Mouse (Mus musculus): ENCODE results near the gene Cstb.
A peak's percentile ranks its signal among the peaks of the same experiment; 100 is the strongest.

Cstb gene

GRCm38 (mm10) chr10:78417888-78418287 lies 7.6 kb upstream of the Cstb start:
- no peak for DNase-seq (ENCODE audit: low spot score in 2 of 2)

GRCm38 (mm10) chr10:78418791-78419190 lies 6.7 kb upstream of the Cstb start:
- no peak for DNase-seq (ENCODE audit: low spot score in 2 of 2)

DNA sequence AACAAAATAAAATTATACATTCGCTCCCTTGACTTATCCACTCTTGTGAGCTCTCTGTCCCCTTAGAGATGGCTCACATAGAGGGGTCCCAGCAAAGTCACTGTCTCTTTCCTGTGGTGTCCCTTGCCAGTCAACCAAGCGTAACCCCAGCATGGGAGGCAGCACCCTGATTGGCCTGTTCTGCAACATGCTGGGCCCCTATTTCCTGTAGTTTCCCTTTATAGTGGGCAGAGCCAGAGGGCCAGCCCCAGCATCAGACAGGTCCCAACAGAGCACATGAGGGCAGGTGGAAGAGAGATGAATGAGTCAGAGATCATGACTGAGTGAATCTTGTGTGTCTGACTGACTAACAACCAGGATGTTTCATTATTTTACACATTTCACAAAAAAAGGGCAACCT lies 4.5 kb upstream of the Cstb start:
- DNase-seq (ENCODE audit: low spot score in 2 of 2): no peak

DNA sequence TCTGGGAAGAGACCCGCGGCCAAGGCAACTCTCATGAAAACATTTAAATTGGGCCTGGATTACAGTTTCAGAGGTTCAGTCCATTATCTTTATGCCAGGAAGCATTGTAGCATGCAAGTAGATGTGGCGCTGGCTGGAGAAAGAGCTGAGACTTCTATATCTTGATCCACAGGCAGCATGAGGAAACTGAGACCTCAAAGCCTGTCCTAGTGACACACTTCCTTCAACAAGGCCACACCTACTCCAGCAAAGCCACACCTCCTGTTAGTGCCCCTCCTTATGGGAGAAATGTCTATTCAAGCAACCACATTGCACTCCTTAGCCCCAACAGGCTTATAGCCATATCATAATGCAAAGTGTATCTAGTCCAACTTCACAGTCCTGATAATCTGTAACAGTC lies 2.9 kb upstream of the Cstb start:
- DNase-seq (ENCODE audit: low spot score in 2 of 2): no peak

GRCm38 (mm10) chr10:78426117-78426735 lies 757 bp downstream of the Cstb start:
- no peak for DNase-seq (ENCODE audit: low spot score in 2 of 2)

DNA sequence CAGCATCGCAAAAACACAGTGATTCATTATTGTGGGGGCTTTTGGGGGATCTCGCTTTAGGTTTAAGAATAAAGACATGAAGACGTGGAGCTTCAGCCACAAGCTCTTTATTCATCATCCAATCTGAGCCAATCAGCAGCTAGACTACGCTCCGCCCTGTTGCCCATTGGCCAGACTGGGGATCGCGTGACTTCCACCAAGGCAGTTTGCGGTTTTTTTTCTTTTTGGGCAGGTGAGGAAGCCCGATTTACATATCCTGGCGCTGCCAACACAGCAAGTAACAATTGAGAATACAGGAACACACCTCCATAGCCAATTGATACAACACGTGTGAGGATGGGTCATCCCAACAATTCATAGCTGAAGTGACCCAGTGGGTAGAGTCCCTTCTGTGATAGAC lies 2.6 kb downstream of the Cstb start:
- no peak for DNase-seq (ENCODE audit: low spot score in 2 of 2)

- DNase-seq (ENCODE audit: low spot score in 2 of 2): no peak
Observed at GRCm38 (mm10) chr10:78429180-78429579, 3.7 kb downstream of the Cstb start.

GRCm38 (mm10) chr10:78429776-78430175 lies 4.3 kb downstream of the Cstb start:
- no peak for DNase-seq (ENCODE audit: low spot score in 2 of 2)

GRCm38 (mm10) chr10:78432853-78433252 lies 7.4 kb downstream of the Cstb start:
- no peak for DNase-seq (ENCODE audit: low spot score in 2 of 2)

DNA sequence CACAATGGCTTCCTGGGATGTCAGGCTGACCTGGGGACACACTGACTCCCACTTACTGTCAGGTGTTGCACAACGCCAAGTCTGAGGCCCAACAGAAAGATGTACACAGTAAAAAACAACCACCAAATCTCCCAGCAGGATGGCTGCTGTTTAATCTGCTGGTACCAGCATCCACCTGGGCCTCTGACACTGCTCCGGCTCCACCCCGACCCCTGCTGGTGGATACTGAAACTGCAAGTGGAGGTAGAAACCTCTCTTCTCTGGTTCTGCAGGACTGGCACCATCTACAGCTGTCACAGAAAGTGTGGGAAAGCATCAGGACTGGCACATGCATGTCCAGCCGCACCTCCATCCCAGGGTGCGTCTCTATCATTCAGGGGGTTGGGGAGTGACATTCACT lies 12.6 kb downstream of the Cstb start:
- DNase-seq (ENCODE audit: low spot score in 2 of 2): peak; percentile 72 to 94

DNA sequence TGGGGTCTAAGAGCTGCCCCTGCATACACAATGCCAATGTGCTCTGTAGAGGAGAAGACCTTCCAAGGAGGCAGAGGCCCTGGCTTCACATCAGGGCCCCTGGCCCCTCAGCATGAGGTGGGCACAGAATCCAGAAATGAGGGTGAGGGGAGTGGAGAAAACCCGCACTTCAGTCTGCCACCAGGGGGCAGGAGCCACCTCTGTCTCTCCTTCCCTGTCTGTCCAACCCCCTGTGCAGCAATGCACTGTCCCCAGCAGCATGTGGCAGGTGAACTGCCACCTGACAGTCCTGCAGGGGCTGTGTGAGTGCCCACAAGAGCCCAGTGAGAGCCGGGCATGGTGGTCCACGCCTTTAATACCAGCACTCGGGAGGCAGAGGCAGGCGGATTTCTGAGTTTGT lies 14.1 kb downstream of the Cstb start:
- peak in 1 of 2 experiments; percentile 53 for DNase-seq (ENCODE audit: low spot score in 2 of 2)

DNA sequence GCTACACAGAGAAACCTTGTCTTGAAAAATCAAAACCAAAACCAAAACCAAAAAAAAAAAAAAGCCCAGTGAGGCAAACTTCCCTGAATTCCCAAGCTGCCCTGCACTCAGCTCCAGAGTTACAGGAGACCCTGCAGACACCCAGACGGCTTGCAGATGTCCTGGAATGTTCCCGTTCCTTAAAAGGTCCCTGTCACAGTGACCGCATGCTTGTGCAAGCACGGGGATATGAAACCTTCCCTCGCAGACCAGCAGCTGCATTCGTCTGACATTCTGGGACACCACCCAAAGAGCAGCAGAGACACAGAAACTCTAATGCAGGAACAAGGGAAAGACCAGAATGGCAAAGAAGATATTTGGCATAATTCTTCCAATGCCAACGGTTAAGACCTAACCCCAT lies 14.5 kb downstream of the Cstb start:
- DNase-seq (ENCODE audit: low spot score in 2 of 2): no peak

DNA sequence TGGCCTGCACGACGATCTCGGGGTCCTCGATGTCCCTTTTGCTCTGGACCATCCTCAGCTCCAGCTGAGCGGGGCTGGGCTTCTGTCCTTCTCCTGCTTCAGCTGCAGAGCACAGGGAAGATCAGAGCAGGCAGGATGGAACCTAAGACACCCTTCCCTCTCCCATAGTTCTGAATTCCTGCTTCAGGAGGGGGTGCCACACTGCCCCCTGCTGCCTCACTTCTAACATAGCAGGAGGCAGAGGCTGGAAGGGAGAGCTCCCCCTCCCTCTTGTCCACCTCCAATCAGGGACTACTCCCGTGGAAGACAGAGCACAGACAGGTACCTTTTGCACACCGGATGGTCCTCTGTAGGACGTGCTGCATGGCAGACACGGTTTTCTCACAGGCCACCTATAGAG lies 15.3 kb downstream of the Cstb start:
- peak in 1 of 2 experiments; percentile 28 for DNase-seq (ENCODE audit: low spot score in 2 of 2)

GRCm38 (mm10) chr10:78441606-78442005 lies 16.1 kb downstream of the Cstb start:
- no peak for DNase-seq (ENCODE audit: low spot score in 2 of 2)

DNA sequence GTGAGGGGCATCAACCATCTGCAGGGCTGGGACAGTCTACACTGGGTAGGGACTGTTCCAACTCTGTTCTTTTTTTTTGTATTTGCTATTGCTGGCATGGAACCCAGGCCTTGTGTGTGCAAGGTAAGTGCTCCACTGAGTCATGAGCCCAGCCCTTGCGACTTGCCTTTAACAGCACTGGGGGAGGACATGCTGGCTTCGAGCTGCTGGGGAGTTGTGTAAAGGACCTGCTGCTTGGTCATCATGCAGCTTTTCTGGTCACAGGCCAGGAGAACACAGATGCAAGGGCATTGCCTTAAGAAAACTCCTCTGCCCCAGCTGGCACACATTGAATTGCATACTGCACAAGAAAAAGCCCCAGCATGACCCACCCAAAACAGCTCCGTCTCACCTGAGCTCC lies 16.8 kb downstream of the Cstb start:
- DNase-seq (ENCODE audit: low spot score in 2 of 2): no peak

GRCm38 (mm10) chr10:78446195-78446594 lies 20.7 kb downstream of the Cstb start:
- DNase-seq (ENCODE audit: low spot score in 2 of 2): no peak

DNA sequence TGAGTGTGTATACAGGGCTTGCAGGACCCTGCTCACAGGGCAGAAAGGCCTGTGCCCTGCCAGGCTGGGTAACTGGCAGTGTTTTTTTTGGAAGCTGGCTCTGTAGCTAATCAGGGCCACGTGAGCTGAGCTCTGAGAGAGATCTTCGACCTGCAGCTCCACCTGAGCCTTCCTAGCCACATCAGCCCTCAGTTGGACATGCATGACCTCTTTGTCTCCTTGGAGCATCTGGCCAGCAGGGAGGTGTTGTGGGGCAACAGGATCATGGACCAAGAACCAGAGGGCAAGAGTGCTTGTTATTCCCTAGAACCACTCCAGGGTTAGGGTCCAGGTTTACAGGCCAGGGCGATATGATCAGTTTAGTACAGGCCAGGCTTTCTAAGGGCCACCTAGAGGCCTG lies 21.9 kb downstream of the Cstb start:
- no peak for DNase-seq (ENCODE audit: low spot score in 2 of 2)

DNA sequence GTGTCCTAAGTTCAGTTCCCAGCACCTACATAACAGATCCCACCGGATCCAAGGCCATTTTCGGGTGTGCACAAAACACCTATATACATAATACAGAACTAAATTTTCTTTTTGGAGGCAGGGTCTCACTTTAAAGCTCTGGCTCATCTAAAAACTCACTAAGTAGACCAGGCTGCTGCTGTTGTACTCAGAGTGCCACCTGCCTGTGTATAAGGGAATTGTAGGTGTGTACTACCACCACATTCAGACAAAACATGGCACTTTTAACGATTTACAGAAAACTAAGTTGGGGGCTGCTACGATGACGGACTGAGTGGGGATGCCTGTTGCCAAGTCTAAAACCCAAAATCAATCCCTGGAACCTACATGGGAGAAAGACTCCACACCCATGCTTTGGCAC lies 25.3 kb downstream of the Cstb start:
- no peak for DNase-seq (ENCODE audit: low spot score in 2 of 2)

- no peak for DNase-seq (ENCODE audit: low spot score in 2 of 2)
Observed at GRCm38 (mm10) chr10:78452641-78453040, 27.2 kb downstream of the Cstb start.

GRCm38 (mm10) chr10:78456696-78457095 lies 31.2 kb downstream of the Cstb start:
- DNase-seq (ENCODE audit: low spot score in 2 of 2): no peak

DNA sequence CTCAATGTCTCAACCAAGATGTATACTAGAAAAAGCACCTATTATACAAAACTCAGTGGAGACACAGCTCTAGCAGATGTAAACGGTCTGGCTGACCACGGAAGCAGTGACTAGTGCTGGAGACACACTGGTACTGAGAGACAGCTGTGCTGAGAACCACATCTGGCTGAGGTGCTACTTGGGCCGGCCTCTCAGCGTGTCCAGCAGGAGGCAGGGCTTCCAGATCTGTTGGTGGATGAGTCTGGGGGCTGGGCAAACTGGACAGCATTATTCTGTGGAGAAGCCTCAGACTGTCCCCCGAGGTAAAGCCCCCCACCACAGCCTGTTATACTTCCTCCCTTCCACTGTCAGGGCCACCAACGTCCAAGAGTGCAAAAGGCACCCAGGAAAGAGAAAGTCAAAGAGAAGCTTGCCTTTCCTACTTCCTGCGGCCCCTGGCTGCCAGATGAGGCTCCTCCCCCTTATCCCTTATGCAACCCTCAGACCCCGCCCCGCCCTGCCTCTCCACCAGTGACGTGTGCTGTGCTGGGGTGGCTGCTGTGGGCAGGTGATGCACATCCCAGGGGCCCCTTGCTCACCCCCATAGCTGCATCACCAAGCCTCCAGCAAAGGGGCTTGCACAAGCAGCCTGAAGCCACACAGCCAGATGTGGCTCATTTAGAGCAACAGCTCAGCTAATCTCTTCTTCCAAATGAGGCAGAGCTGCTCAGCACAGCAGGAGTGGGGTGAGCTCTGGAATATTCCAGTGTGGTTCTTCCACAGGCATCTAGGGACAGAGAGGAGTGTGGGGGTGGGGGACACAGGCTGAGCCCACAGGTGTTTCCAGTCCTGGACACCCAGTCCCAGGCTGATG lies 32.3 kb downstream of the Cstb start:
- DNase-seq (ENCODE audit: low spot score in 2 of 2): peak; percentile 88 to 89

GRCm38 (mm10) chr10:78458348-78459111 lies 33.1 kb downstream of the Cstb start:
- DNase-seq (ENCODE audit: low spot score in 2 of 2): no peak

- no peak for DNase-seq (ENCODE audit: low spot score in 2 of 2)
Observed at GRCm38 (mm10) chr10:78460463-78460862, 35.0 kb downstream of the Cstb start.
